Mouse (Mus musculus): ENCODE data around the gene Polr2l. TPM values are rescaled to one million over a fixed set of nuclear protein-coding genes. Genes with fewer than 3 reads are reported as not detected.

Gene Polr2l
- polyA plus RNA-seq, 1 experiment from 2014 or later, result 75.8 TPM

GRCm38 (mm10) chr7:141491151-141491550 lies 16.2 kb upstream of the Polr2l start:
- no peaks in the 10 kb centered on the region for H3K9me3 ChIP-seq (ENCODE audit: control insufficient read depth, low read length)
- H3K27me3 ChIP-seq (replicated peaks; ENCODE audit: control insufficient read depth, insufficient read depth, low read length), result no peaks in the 10 kb centered on the region
- peaks cover 5% of the 10 kb centered on the region; the same call in 1 of the 2 replicates for H3K36me3 ChIP-seq (ENCODE audit: control insufficient read depth, insufficient read depth, low read length)
- WGBS, result 88% methylated on average over 2 of the region's 2 CpGs
- H3K4me3 ChIP-seq (ENCODE audit: low read length), result no peak overlapping the region
- H3K4me1 ChIP-seq (ENCODE audit: control insufficient read depth, insufficient read depth, low read depth, low read length), result peaks cover 3% of the 10 kb centered on the region; the same call in 1 of the 2 replicates
- H3K27ac ChIP-seq (ENCODE audit: low read depth, low read length), result no peak overlapping the region
- no peak for ATAC-seq
- no peak overlapping the region for H3K9ac ChIP-seq (ENCODE audit: low read depth, low read length)
- H3K4me2 ChIP-seq (ENCODE audit: low read length), result no peak overlapping the region

DNA sequence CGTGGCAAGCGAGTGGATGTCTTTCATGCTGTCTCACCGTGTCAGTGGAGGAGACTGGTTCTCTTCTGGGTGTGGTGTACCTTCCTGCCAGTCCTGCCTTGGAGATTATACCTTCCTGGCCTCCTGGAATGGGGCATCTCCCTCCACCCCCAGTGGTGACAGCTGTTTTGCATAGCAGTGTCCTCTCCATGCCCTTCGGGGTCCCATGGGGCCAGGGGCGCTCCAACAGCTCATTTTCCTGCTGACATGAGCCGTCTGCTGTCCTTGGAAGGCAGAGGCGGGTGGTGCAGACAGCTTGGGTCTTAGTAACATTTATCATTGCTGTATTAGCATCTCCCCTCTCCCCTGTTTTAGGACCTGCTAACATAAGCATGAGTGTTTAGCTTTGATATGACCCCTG lies 12.2 kb upstream of the Polr2l start:
- H3K4me2 ChIP-seq (ENCODE audit: low read length), result no peak overlapping the region
- no peaks in the 10 kb centered on the region for H3K36me3 ChIP-seq (ENCODE audit: control insufficient read depth, insufficient read depth, low read length)
- no peak overlapping the region for H3K27ac ChIP-seq (ENCODE audit: low read depth, low read length)
- WGBS, result 71% methylated on average over 7 of the region's 7 CpGs
- H3K4me3 ChIP-seq (ENCODE audit: low read length), result no peak overlapping the region
- no peaks in the 10 kb centered on the region for H3K9me3 ChIP-seq (ENCODE audit: control insufficient read depth, low read length)
- peaks cover 24% of the 10 kb centered on the region for H3K4me1 ChIP-seq (ENCODE audit: control insufficient read depth, insufficient read depth, low read depth, low read length)
- H3K27me3 ChIP-seq (replicated peaks; ENCODE audit: control insufficient read depth, insufficient read depth, low read length), result no peaks in the 10 kb centered on the region
- no peak for ATAC-seq
- H3K9ac ChIP-seq (ENCODE audit: low read depth, low read length), result no peak overlapping the region

- 88% methylated on average over 1 of the region's 1 CpGs for WGBS
- no peak overlapping the region for H3K27ac ChIP-seq (ENCODE audit: low read depth, low read length)
- ATAC-seq, result no peak
- H3K4me2 ChIP-seq (ENCODE audit: low read length), result no peak overlapping the region
- H3K9ac ChIP-seq (ENCODE audit: low read depth, low read length), result no peak overlapping the region
- H3K9me3 ChIP-seq (ENCODE audit: control insufficient read depth, low read length), result no peaks in the 10 kb centered on the region
- H3K4me3 ChIP-seq (ENCODE audit: low read length), result no peak overlapping the region
- H3K36me3 ChIP-seq (ENCODE audit: control insufficient read depth, insufficient read depth, low read length), result no peaks in the 10 kb centered on the region
- H3K4me1 ChIP-seq (ENCODE audit: control insufficient read depth, insufficient read depth, low read depth, low read length), result peaks cover 30% of the 10 kb centered on the region
- no peaks in the 10 kb centered on the region for H3K27me3 ChIP-seq (replicated peaks; ENCODE audit: control insufficient read depth, insufficient read depth, low read length)
Observed at GRCm38 (mm10) chr7:141486239-141486638, 11.3 kb upstream of the Polr2l start.

- Histone ChIP-seq H3K36me3 (ENCODE audit: control insufficient read depth, insufficient read depth, low read length) (no peaks in the 10 kb centered on the region), H3K27ac (ENCODE audit: low read depth, low read length) (no peak overlapping the region), H3K4me3 (ENCODE audit: low read length) (no peak overlapping the region), H3K4me1 (ENCODE audit: control insufficient read depth, insufficient read depth, low read depth, low read length) (peaks cover 36% of the 10 kb centered on the region), H3K4me2 (ENCODE audit: low read length) (no peak overlapping the region), H3K27me3 (replicated peaks; ENCODE audit: control insufficient read depth, insufficient read depth, low read length) (no peaks in the 10 kb centered on the region), H3K9ac (ENCODE audit: low read depth, low read length) (no peak overlapping the region), H3K9me3 (ENCODE audit: control insufficient read depth, low read length) (no peaks in the 10 kb centered on the region)
- ATAC-seq, result peak; percentile 11; the same call in 1 of the 2 replicates
- WGBS, result 71% methylated on average over 2 of the region's 2 CpGs
Observed at GRCm38 (mm10) chr7:141485606-141486005, 10.7 kb upstream of the Polr2l start.

DNA sequence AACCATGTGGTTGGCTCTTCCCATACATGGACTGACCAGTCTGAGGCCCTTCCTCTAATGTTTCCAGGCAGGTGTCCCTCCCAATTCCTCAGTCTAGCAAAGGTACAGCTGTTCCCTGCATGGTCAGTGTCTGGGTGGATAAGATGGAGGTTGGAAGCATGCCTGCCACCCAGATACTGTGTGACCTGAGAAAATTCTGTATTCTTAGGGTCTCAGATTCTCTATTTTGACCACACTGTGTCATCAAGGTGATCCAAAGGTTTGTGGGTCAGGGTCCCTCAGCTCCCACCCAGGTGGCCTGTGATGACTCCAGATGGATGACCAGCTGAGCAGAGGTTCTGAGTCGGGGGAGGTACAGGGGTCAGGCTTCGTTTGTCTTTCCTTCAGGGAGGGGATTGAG lies 10.3 kb upstream of the Polr2l start:
- Histone ChIP-seq H3K27me3 (replicated peaks; ENCODE audit: control insufficient read depth, insufficient read depth, low read length) (no peaks in the 10 kb centered on the region), H3K36me3 (ENCODE audit: control insufficient read depth, insufficient read depth, low read length) (no peaks in the 10 kb centered on the region), H3K4me3 (ENCODE audit: low read length) (no peak overlapping the region), H3K9me3 (ENCODE audit: control insufficient read depth, low read length) (no peaks in the 10 kb centered on the region), H3K4me2 (ENCODE audit: low read length) (no peak overlapping the region), H3K9ac (ENCODE audit: low read depth, low read length) (no peak overlapping the region), H3K4me1 (ENCODE audit: control insufficient read depth, insufficient read depth, low read depth, low read length) (peaks cover 36% of the 10 kb centered on the region), H3K27ac (ENCODE audit: low read depth, low read length) (no peak overlapping the region)
- ATAC-seq, result no peak
- WGBS, result 80% methylated on average over 2 of the region's 2 CpGs

DNA sequence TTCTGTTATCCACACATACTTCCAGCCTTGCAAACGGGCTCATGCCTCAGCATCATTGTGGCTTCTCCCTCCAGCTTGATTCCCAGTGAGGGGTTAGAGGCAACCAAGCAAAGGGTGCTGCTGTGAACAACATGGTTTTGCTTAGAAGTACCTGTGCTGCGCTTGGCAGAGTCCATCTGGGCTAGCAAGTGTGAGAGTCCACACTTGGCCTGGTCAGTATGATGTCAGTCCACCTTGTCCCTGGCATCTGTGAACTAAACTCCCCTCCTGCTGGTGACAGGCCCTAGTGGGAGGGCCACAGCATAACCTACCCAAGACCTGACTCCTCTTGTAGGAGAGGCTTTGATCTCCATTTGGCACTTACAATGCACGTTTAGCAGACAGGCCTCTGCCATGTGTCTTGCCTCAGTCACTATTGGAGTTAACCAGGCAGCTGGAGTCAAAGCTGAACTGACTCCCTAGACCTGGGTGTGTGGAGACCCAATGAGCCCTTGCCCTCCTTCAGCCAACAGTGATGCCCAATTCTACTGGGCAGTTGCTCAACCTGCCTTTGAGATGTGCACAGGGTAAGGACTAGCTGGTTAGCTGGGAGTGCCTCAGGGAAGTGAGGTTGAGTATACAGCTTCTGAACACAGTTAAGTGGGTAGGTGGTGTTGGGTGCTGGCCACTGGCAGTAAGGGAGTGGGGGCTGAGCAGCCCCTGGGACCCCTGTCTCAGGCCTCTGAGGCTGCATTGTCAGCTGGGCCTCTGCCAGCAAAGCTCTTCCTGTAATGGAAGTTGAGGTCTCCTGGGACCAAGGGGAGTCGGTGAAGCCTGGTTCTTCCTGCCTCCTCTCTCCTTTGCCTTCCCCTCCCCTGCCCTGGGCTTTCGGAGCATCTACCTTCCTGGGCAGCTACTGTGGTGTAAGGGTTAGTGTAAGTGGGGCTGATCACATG lies 9.5 kb upstream of the Polr2l start:
- Histone ChIP-seq H3K27ac (ENCODE audit: low read depth, low read length) (no peak overlapping the region), H3K36me3 (ENCODE audit: control insufficient read depth, insufficient read depth, low read length) (no peaks in the 10 kb centered on the region), H3K4me1 (ENCODE audit: control insufficient read depth, insufficient read depth, low read depth, low read length) (peaks cover 36% of the 10 kb centered on the region), H3K9ac (ENCODE audit: low read depth, low read length) (0 out of 2 replicates have a peak overlapping the region, but pooled peaks have one; percentile 28), H3K9me3 (ENCODE audit: control insufficient read depth, low read length) (no peaks in the 10 kb centered on the region), H3K4me2 (ENCODE audit: low read length) (no peak overlapping the region), H3K27me3 (replicated peaks; ENCODE audit: control insufficient read depth, insufficient read depth, low read length) (no peaks in the 10 kb centered on the region), H3K4me3 (ENCODE audit: low read length) (no peak overlapping the region)
- 66% methylated on average over 5 of the region's 5 CpGs for WGBS
- no peak for ATAC-seq

DNA sequence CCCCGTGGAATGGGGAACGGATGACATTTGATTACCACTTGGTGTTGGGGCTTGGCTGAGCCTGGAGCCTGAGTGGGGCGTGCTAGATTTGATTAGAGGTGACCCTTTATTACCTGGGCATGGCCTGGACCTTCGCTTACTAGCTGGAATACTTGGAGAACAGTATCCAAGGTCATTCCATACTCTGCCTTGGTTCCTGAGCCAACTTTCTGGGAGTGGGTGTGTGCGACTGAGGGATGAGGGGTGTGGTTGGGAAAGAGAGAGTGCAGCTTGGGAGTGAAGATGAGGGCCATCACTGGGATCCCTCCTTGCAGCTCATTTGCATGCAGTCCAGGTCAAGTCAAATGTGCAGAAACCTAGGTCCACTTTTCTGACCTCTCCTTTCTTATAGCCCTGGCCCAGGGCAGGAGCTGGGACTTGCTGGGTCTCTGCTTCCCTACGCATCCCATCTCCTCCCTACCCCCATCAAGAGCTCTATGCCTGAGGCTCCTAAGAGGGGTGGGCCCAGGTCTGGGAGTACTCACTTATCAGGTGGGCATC lies 8.3 kb upstream of the Polr2l start:
- WGBS, result 76% methylated on average over 6 of the region's 6 CpGs
- Histone ChIP-seq H3K9me3 (ENCODE audit: control insufficient read depth, low read length) (no peaks in the 10 kb centered on the region), H3K4me1 (ENCODE audit: control insufficient read depth, insufficient read depth, low read depth, low read length) (peaks cover 36% of the 10 kb centered on the region), H3K27me3 (replicated peaks; ENCODE audit: control insufficient read depth, insufficient read depth, low read length) (no peaks in the 10 kb centered on the region), H3K4me2 (ENCODE audit: low read length) (peak overlapping the region; percentile 87), H3K27ac (ENCODE audit: low read depth, low read length) (no peak overlapping the region), H3K4me3 (ENCODE audit: low read length) (peak overlapping the region; percentile 73), H3K36me3 (ENCODE audit: control insufficient read depth, insufficient read depth, low read length) (no peaks in the 10 kb centered on the region), H3K9ac (ENCODE audit: low read depth, low read length) (no peak overlapping the region; the same call in 1 of the 2 replicates)
- ATAC-seq, result no peak

GRCm38 (mm10) chr7:141482531-141483024 lies 7.6 kb upstream of the Polr2l start:
- Histone ChIP-seq H3K9me3 (ENCODE audit: control insufficient read depth, low read length) (no peaks in the 10 kb centered on the region), H3K36me3 (ENCODE audit: control insufficient read depth, insufficient read depth, low read length) (no peaks in the 10 kb centered on the region), H3K4me1 (ENCODE audit: control insufficient read depth, insufficient read depth, low read depth, low read length) (peaks cover 36% of the 10 kb centered on the region), H3K4me2 (ENCODE audit: low read length) (peak overlapping the region; percentile 87), H3K4me3 (ENCODE audit: low read length) (peak overlapping the region; percentile 73), H3K27ac (ENCODE audit: low read depth, low read length) (peak overlapping the region; percentile 83), H3K9ac (ENCODE audit: low read depth, low read length) (peak overlapping the region; percentile 80), H3K27me3 (replicated peaks; ENCODE audit: control insufficient read depth, insufficient read depth, low read length) (no peaks in the 10 kb centered on the region)
- 3% methylated on average over 11 of the region's 11 CpGs for WGBS
- ATAC-seq, result peak; percentile 10; the same call in 1 of the 2 replicates

All from hindbrain, embryonic 16.5 days (tissue).